Mouse (Mus musculus): ENCODE data around the gene Fbxo6. TPM values are rescaled to one million over a fixed set of nuclear protein-coding genes. Genes with fewer than 3 reads are reported as not detected.

The Fbxo6 gene
- polyA plus RNA-seq, 1 experiment from 2014 or later: 18.1 TPM

DNA sequence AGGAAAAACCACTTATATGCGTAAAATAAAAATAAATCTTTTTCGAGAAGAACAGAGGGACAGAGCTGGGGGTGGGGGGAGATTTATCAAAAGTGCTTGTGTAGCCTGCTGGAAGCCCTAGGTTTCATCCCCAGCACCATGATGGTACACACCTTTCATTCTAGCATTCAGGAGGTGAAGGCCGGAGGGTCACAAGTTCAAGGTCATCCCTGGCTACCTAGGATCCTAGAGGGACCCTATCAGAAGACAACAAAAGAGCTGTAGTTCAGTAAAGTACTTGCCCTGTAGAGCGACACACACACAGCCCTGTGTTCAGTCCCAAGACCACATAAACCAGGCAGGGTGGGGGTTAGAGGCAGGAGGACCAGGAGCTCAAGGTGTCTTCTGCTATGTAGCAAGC is 2.1 kb upstream of the Fbxo6 start:
- peaks cover 20% of the 10 kb centered on the region for H3K4me1 ChIP-seq (replicated peaks; ENCODE audit: control insufficient read depth, insufficient read depth, low read length)
- H3K27ac ChIP-seq: no peak overlapping the region
- WGBS: 90% methylated on average over 4 of the region's 4 CpGs
- no peaks in the 10 kb centered on the region for H3K27me3 ChIP-seq (ENCODE audit: control insufficient read depth, insufficient read depth, low read length)
- ATAC-seq (ENCODE audit: low FRiP score) (no peak), DNase-seq (ENCODE audit: low spot score) (no peak)
- H3K4me2 ChIP-seq (replicated peaks): no peak overlapping the region
- peaks cover 59% of the 10 kb centered on the region for H3K36me3 ChIP-seq (replicated peaks; ENCODE audit: control insufficient read depth, insufficient read depth)
- H3K9me3 ChIP-seq (ENCODE audit: control insufficient read depth, low read length): no peaks in the 10 kb centered on the region
- H3K9ac ChIP-seq: no peak overlapping the region
- H3K4me3 ChIP-seq (replicated peaks; ENCODE audit: low read length): no peak overlapping the region

DNA sequence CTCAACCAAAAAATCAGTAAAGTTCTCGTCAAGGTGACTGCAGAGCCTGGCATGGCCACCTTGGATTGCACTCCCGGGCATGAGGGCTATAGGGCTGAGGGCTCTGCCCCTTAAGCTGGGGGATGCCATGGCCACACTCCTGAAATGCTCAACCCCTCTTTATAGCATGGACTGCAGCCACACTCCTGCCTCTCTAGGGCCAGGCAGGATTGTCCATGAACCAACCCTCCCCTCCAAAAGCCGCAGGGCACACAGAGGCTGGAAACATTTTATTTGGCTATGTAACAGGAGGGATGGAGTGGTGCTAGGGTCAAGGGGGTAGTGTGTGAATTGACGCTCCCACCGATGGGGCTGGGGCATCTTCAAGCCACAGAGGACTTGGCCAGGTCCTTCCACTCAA is 607 bp upstream of the Fbxo6 start:
- H3K4me2 ChIP-seq (replicated peaks): no peak overlapping the region
- H3K27me3 ChIP-seq (ENCODE audit: control insufficient read depth, insufficient read depth, low read length): no peaks in the 10 kb centered on the region
- ATAC-seq (ENCODE audit: low FRiP score) (no peak), DNase-seq (ENCODE audit: low spot score) (no peak)
- H3K36me3 ChIP-seq (replicated peaks; ENCODE audit: control insufficient read depth, insufficient read depth): peaks cover 67% of the 10 kb centered on the region
- WGBS: 86% methylated on average over 5 of the region's 5 CpGs
- H3K9ac ChIP-seq: no peak overlapping the region
- H3K27ac ChIP-seq: peak overlapping the region; percentile 93; the same call in 1 of the 2 replicates
- H3K4me1 ChIP-seq (replicated peaks; ENCODE audit: control insufficient read depth, insufficient read depth, low read length): 0 out of 2 replicates have a peak, but pooled peaks cover 7% of the 10 kb centered on the region
- no peak overlapping the region for H3K4me3 ChIP-seq (replicated peaks; ENCODE audit: low read length)
- H3K9me3 ChIP-seq (ENCODE audit: control insufficient read depth, low read length): no peaks in the 10 kb centered on the region

DNA sequence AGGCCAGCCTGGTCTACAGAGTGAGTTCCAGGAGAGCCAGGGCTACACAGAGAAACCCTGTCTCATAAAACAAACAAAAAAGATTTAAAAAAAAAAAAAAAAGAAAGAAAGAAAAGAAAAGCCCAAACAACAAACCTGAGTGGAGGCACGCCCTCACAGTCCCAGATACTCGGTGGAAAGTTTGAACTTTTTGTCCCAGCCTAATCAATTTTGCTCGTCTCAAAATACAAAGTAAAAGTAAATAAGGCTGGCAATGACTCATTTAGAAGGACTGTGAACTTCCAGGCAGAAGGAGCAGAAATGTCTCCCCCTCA is 1.0 kb downstream of the Fbxo6 start:
- Histone ChIP-seq H3K27me3 (ENCODE audit: control insufficient read depth, insufficient read depth, low read length) (no peaks in the 10 kb centered on the region), H3K9me3 (ENCODE audit: control insufficient read depth, low read length) (no peaks in the 10 kb centered on the region), H3K36me3 (replicated peaks; ENCODE audit: control insufficient read depth, insufficient read depth) (peaks cover 66% of the 10 kb centered on the region), H3K4me1 (replicated peaks; ENCODE audit: control insufficient read depth, insufficient read depth, low read length) (0 out of 2 replicates have a peak, but pooled peaks cover 7% of the 10 kb centered on the region), H3K9ac (peak overlapping the region; percentile 72; the same call in 1 of the 2 replicates), H3K27ac (peak overlapping the region; percentile 93), H3K4me2 (replicated peaks) (peak overlapping the region; percentile 92), H3K4me3 (replicated peaks; ENCODE audit: low read length) (peak overlapping the region; percentile 50)
- WGBS: 46% methylated on average over 3 of the region's 3 CpGs
- DNase-seq (ENCODE audit: low spot score) (no peak), ATAC-seq (ENCODE audit: low FRiP score) (no peak)

DNA sequence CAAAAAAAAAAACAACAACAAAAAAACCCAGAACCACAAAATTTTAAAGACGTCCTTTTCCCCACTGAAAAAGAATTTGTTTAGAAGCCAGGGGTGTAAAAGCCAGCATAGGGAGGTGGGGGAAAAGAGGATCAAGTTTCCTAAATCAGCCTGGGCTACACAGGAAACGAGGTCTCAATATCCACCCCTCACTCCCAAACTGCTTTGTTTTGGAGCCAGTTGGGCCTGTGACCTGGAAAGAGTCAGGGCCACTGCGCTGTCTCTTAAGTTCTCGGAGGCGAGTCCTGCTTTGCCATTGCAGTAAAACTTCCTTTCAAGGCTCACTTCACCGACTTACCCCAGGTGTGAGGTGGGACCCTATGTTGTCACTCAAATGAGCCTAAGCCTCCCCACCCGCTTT is 1.7 kb downstream of the Fbxo6 start:
- Histone ChIP-seq H3K9me3 (ENCODE audit: control insufficient read depth, low read length) (no peaks in the 10 kb centered on the region), H3K27ac (no peak overlapping the region), H3K4me2 (replicated peaks) (no peak overlapping the region), H3K9ac (no peak overlapping the region), H3K4me1 (replicated peaks; ENCODE audit: control insufficient read depth, insufficient read depth, low read length) (0 out of 2 replicates have a peak, but pooled peaks cover 7% of the 10 kb centered on the region), H3K36me3 (replicated peaks; ENCODE audit: control insufficient read depth, insufficient read depth) (peaks cover 66% of the 10 kb centered on the region), H3K4me3 (replicated peaks; ENCODE audit: low read length) (no peak overlapping the region), H3K27me3 (ENCODE audit: control insufficient read depth, insufficient read depth, low read length) (no peaks in the 10 kb centered on the region)
- WGBS: 70% methylated on average over 7 of the region's 7 CpGs
- ATAC-seq (ENCODE audit: low FRiP score) (no peak), DNase-seq (ENCODE audit: low spot score) (no peak)

DNA sequence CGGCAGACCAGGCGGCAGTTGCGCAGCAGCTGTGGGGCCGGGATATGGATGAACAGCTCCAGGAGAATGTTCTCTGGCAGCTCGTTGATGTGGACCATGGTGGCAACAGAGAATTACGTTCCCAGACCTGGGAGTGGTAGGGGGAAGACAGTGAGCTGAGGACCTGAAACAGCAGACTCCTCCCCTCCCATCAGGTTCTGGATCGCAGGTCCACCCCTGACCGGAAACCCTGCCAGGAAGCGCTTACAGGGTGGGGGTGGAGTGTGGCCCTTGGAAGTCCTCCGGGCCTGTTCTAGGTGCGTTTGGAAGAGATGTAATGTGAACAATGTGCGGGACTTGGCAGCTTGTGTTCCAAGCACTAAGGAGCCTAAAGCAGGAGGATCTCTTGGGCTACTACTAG is 2.4 kb downstream of the Fbxo6 start:
- H3K9ac ChIP-seq: no peak overlapping the region

DNA sequence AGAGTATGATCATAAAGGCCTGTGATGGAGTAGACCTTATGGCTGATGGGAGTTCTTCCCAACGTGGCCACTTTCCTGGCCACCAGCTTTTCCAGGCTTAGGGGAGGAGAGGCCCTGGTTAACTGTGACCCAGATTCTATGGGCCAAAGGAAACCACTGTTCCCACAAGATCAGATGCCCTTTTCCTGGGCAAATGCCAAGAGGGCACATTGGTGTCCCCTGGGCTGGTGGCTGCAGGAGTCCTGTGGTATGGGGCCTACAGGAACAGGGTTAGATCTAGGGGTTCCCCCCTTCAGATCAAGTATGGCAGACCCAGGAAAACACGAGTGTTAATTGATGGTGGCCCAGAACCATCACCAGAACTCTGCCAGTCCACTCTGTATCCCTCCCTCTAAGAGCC is 4.2 kb downstream of the Fbxo6 start:
- Histone ChIP-seq H3K4me2 (replicated peaks) (no peak overlapping the region), H3K27me3 (ENCODE audit: control insufficient read depth, insufficient read depth, low read length) (no peaks in the 10 kb centered on the region), H3K9me3 (ENCODE audit: control insufficient read depth, low read length) (no peaks in the 10 kb centered on the region), H3K36me3 (replicated peaks; ENCODE audit: control insufficient read depth, insufficient read depth) (peaks cover 60% of the 10 kb centered on the region), H3K4me1 (replicated peaks; ENCODE audit: control insufficient read depth, insufficient read depth, low read length) (0 out of 2 replicates have a peak, but pooled peaks cover 7% of the 10 kb centered on the region), H3K9ac (no peak overlapping the region), H3K27ac (no peak overlapping the region), H3K4me3 (replicated peaks; ENCODE audit: low read length) (no peak overlapping the region)
- no peak for ATAC-seq (ENCODE audit: low FRiP score)
- no peak for DNase-seq (ENCODE audit: low spot score)
- WGBS: 92% methylated on average over 2 of the region's 2 CpGs

More for the DNA sequence above, 2.4 kb downstream of the Fbxo6 start:
- no peak overlapping the region for H3K4me3 ChIP-seq (replicated peaks; ENCODE audit: low read length)
- no peaks in the 10 kb centered on the region for H3K9me3 ChIP-seq (ENCODE audit: control insufficient read depth, low read length)
- H3K4me2 ChIP-seq (replicated peaks): no peak overlapping the region
- peaks cover 66% of the 10 kb centered on the region for H3K36me3 ChIP-seq (replicated peaks; ENCODE audit: control insufficient read depth, insufficient read depth)
- no peak for ATAC-seq (ENCODE audit: low FRiP score)
- no peak overlapping the region for H3K27ac ChIP-seq
- H3K27me3 ChIP-seq (ENCODE audit: control insufficient read depth, insufficient read depth, low read length): no peaks in the 10 kb centered on the region
- no peak for DNase-seq (ENCODE audit: low spot score)
- H3K4me1 ChIP-seq (replicated peaks; ENCODE audit: control insufficient read depth, insufficient read depth, low read length): 0 out of 2 replicates have a peak, but pooled peaks cover 7% of the 10 kb centered on the region
- WGBS: 72% methylated on average over 12 of the region's 12 CpGs

DNA sequence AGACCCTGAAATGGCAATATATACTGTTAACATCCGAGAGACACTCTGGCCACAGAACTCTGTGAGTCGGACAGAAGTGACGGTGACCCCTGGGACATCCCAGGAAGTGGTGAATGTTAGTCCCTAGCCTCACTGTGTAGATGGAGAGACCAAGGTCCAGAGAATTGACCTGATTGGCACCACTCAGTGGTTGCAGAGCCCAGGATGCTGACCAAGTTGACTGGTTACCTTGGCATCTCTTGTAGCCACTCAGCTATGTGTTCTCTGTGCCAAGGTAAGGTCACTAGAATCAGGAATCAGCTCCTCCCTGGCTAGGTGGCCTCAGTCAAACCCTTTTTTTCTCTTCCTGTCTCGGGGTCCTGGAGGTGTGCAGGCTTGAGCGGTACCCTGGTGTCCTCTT is 8.2 kb downstream of the Fbxo6 start:
- Histone ChIP-seq H3K9me3 (ENCODE audit: control insufficient read depth, low read length) (no peaks in the 10 kb centered on the region), H3K4me3 (replicated peaks; ENCODE audit: low read length) (no peak overlapping the region), H3K4me1 (replicated peaks; ENCODE audit: control insufficient read depth, insufficient read depth, low read length) (peaks cover 11% of the 10 kb centered on the region; the same call in 1 of the 2 replicates), H3K9ac (no peak overlapping the region), H3K4me2 (replicated peaks) (no peak overlapping the region), H3K36me3 (replicated peaks; ENCODE audit: control insufficient read depth, insufficient read depth) (peaks cover 53% of the 10 kb centered on the region), H3K27me3 (ENCODE audit: control insufficient read depth, insufficient read depth, low read length) (no peaks in the 10 kb centered on the region), H3K27ac (no peak overlapping the region)
- ATAC-seq (ENCODE audit: low FRiP score) (no peak), DNase-seq (ENCODE audit: low spot score) (no peak)
- 92% methylated on average over 5 of the region's 5 CpGs for WGBS

DNA sequence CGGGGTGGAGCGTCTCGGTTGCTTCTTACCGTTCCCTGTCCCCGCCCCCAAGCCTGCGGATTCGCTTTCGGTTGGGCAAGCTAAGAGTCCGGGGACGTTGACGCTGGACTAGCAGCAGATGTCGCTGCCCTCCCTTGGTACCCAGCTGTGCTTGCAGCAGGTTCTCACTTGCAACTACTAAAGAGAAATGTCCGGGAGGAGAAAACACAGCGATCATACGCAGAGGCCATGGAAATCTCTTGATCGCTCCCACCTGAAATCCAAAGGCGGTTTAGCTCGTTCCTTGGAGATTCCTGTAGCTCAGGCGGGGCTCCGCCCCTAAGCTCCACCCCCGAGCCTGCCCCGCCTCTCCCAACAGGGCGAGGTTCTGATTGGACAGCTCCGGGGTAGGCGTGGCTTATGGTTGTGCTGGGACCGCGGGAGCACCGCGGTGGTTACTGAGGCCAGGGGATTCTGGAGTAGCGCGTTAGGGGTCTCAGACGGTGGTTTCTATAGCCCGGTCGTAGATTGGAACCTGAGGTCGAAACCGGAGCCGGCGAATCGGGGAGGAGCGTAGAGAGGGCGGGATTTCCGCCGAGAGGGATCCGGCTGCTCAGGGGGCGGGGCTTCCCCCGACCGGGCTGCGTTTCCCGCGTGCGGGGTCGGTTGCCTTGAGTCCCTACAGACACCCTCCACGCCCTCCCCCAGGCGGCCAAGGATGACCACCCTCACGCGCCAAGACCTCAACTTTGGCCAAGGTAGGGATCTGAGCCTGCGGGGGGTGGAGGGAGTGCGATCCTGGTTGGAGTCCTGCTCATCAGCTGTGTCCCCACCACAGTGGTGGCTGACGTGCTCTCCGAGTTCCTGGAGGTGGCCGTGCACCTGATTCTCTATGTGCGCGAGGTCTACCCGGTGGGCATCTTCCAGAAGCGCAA is 11.6 kb downstream of the Fbxo6 start:
- DNase-seq (ENCODE audit: low spot score) (peak; percentile 93), ATAC-seq (ENCODE audit: low FRiP score) (peak; percentile 94)
- Histone ChIP-seq H3K27ac (peak overlapping the region; percentile 90), H3K4me2 (replicated peaks) (peak overlapping the region; percentile 95), H3K4me1 (replicated peaks; ENCODE audit: control insufficient read depth, insufficient read depth, low read length) (peaks cover 11% of the 10 kb centered on the region; the same call in 1 of the 2 replicates), H3K4me3 (replicated peaks; ENCODE audit: low read length) (peak overlapping the region; percentile 53), H3K9ac (peak overlapping the region; percentile 78), H3K36me3 (replicated peaks; ENCODE audit: control insufficient read depth, insufficient read depth) (peaks cover 20% of the 10 kb centered on the region), H3K27me3 (ENCODE audit: control insufficient read depth, insufficient read depth, low read length) (no peaks in the 10 kb centered on the region; the same call in 1 of the 2 replicates), H3K9me3 (ENCODE audit: control insufficient read depth, low read length) (no peaks in the 10 kb centered on the region)
- under 1% methylated on average over 64 of the region's 65 CpGs for WGBS

DNA sequence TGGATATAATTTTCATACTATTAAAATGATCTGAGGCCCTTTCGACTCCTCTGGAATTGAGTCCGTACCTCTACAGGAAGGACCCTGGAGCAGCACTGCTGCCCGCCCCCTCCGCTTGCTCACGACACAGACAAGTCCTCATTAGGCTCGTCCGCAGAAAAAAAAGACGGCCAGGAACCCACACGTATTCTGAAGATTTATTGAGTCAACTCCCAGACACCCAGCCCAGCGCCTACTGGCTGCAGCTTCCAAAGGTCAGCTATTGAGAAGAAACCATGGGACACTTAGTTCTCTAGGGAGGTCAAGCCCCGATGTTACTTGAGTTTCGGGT is 12.2 kb downstream of the Fbxo6 start:
- no peak; the same call in 1 of the 2 replicates for ATAC-seq (ENCODE audit: low FRiP score)
- peak overlapping the region; percentile 95 for H3K4me2 ChIP-seq (replicated peaks)
- whole genome bisulfite sequencing: under 1% methylated on average over 12 of the region's 12 CpGs

More for the DNA sequence above, 12.2 kb downstream of the Fbxo6 start:
- H3K9ac ChIP-seq: peak overlapping the region; percentile 78
- peaks cover 11% of the 10 kb centered on the region; the same call in 1 of the 2 replicates for H3K4me1 ChIP-seq (replicated peaks; ENCODE audit: control insufficient read depth, insufficient read depth, low read length)
- H3K27ac ChIP-seq: peak overlapping the region; percentile 90
- H3K4me3 ChIP-seq (replicated peaks; ENCODE audit: low read length): peak overlapping the region; percentile 53
- no peak for DNase-seq (ENCODE audit: low spot score)
- peaks cover 14% of the 10 kb centered on the region for H3K36me3 ChIP-seq (replicated peaks; ENCODE audit: control insufficient read depth, insufficient read depth)
- no peaks in the 10 kb centered on the region for H3K9me3 ChIP-seq (ENCODE audit: control insufficient read depth, low read length)
- no peaks in the 10 kb centered on the region; the same call in 1 of the 2 replicates for H3K27me3 ChIP-seq (ENCODE audit: control insufficient read depth, insufficient read depth, low read length)

Measured in hindbrain, embryonic 14.5 days (tissue).